Mouse (Mus musculus) CD4-positive, CD25-positive, alpha-beta regulatory T cell, adult 2 months (primary cell): Measurements from ENCODE around the gene Dgcr2.
A peak's percentile ranks its signal among the peaks of the same experiment; 100 is the strongest.

Experiments
- DNase-seq: peaks from one replicate; pipeline ENCODE4 v3.0.0-alpha.2; 2012; ENCODE audit warnings: low read depth, low spot score

Gene Dgcr2

DNA sequence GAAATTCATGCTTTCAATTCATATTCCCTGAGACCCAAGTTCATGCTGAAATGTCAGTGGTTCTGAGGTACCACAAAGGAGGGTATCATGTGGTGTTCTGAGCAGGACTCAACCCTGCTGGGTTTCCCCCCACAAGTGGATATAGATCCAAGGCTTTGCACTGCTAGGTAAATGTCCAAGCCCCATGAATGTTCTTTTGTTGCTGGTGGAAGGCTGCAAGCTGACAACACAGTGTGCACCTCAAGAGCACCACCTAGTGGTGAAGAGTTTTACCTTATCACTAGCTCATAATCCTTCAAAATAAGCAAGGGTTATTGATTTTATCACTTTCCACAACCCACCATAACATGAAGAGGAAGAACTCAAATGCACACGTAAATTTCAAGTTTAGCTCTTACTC, 49.4 kb downstream of the Dgcr2 start:
- DNase-seq, result peak; percentile 73

DNA sequence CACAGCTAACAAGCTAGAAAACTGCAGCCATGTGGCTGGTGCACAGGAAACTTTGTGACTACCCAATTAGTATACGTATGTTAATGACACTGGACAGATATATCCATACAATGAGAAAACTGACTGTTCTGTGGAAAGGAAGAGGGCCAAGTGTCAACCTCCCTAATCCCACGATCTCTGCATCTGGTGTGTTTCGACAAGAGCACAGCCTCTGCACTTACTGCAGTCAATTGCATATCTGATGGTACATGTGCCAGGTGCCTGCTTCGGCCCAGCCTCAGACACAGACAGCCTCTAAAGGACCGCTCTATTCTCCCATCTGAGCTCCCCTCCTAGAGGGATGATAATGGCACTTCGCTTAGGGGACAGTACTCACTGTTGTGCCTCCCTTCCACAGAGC, 49.9 kb downstream of the Dgcr2 start:
- DNase-seq, result no peak

DNA sequence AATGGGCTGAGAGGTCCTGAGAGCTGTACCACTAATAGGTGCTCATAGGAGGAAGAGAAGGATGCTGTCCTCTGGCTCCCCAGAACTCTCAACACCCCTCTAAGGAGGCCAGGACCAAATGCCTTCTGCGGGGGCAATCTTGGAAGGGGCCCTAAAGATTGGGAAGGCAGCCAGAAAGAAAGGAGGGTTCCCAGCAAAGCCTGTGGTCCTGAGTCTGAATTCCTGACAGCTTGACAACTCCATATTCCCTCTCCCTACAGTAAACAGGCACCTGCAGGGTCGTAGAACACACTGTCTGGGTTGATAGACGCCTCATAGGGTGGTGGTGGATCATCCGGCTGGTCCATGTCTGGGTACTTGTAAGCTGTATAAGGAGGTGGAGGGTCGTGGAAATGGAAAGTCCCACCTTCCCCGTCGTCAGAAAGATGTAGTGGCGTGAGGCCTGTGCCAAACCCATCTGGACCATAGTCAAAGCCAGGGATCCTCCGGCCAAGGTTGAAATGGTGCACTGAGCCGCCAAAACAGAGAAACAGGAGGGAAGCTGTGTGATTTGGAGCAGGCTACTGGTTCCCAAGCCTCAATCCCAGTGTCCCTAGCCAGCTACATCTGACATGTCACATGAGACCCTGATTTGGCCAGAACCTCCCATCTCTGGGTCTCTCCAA, 54.5 kb downstream of the Dgcr2 start:
- DNase-seq, result no peak

DNA sequence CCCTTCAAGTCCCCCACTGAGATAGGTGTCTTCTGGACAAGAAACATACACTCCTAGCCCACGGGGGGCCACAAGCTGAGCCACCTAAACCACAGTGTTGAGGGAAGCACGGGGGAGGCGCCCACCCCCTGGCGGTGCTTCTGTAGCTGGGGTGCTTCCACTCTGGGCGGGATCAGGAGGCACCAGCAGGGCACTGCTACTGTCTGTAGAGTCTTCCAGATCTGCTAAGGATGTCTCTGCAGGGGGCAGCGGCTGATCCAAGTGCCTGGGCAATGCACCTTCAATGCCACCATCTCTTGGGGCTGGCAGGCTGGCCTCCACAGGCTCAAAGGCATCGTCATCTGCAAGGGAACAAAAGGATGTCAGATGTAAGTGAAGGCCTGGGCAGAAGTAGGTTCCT, 55.9 kb downstream of the Dgcr2 start:
- no peak for DNase-seq

DNA sequence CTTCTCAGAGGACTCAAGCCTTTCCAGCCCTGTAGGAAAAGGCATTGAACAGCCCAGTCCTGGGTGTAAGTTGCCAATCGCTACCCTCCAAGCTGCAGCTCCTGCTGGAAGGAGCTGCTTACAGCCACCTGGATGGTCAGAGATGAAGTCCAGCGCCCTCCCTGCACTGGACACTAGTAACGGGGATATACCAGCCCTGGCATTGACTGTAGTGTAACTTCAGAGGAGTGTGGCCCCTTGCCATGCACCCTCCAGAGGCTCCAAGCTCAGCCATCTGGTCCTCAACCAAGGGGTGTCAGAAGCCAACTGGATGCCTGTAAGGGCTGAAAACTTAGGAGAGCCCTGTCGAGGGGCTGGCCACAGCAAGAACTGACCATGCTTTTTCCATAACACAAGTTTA, 58.4 kb downstream of the Dgcr2 start:
- DNase-seq, result no peak

DNA sequence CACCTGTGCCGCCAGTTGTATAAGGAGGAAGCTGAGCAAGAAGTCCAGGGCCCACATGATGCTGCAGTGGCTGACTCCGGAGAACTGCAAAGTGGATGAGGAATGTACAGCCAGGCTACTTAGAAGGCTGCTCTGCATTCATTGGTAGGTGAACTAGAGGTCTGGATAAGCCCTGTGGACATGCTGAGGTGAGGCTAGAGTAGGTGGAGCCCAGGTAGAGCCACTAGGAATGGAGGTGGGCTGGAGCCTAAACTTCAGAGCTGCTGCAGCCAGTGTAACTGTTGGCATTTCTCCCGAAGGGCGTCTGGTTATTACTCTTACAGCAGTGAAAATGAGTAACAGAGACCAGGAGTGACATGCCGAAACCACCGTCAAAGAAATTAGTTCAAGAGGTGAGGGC, 60.3 kb downstream of the Dgcr2 start, which contains the start of gene Car15:
Gene Car15, minus strand, starts transcription at position 314 of the 400 bp plus-strand sequence.
- no peak for DNase-seq

DNA sequence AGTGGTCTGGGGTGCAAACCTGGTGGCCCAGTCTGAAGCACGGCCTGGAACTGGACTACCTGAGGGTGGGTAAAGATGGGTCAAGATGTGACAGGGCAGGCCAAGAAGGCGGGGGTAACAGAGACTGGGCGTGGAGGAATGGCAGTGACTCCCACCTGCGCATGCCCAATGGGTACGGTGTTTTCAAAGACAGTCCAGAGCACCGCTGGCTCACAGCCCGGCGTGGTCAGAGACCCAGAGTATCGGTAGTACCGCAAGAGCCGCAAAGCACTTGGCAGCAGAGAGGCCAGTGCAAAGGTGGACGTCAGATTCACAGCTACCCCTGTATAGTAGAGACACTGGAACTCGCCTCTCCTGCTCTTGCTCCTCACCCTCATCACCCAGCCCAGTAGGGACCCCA, 62.9 kb downstream of the Dgcr2 start:
- no peak for DNase-seq

DNA sequence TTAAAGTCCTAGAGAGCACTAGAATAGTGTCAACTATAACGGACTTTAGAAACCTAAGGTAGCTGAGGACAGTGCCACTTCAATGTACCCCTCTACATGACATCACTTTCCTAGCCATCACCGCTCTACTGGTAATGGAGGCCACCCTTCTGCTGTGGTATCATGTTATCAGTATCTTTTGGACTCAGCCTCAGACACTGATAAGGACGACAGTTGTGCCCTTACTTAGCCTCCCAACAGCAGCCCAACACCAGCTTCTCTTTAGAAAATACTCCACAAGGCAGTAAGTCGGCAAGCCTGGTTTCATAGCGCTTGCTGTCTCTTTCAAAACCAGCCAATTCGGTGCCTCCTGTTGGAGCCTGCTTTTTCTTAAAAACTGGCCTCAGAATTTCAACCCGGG, 63.8 kb downstream of the Dgcr2 start:
- no peak for DNase-seq

DNA sequence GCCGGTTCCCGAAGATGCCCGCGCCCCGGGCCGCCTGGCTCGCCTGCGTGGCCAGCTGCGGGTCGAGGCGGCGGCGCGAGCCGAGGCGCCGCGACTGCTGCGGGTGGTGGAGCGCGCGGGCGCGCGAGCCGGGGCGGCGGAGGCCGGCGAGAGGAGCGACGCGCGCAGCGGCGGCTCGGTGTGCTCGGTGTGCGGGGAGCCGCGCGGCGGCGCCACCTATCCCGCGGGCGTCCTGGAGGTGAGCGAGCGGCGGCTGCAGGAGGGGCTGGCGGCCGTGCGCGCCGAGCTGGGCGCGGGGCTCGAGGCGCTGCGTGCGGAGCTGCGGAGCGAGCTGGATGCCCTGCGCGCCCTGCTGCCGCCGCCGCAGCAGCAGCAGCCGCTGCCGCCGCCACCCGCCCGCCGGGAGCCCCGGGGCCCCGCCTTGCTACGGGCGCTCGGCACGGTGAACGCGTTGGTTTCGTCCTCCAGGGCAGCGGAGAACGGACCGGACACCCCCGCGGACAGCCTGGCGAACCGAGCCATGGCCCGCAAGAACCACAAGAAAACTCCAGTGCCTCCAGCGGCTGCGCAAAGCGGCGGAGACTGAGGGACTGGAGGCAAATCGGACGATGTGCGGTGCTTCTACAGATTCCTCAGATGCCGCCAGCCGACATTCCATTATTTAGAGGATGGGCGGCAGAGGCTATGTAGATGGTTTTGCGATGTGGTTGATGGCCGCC, 64.5 kb downstream of the Dgcr2 start:
- DNase-seq, result no peak

DNA sequence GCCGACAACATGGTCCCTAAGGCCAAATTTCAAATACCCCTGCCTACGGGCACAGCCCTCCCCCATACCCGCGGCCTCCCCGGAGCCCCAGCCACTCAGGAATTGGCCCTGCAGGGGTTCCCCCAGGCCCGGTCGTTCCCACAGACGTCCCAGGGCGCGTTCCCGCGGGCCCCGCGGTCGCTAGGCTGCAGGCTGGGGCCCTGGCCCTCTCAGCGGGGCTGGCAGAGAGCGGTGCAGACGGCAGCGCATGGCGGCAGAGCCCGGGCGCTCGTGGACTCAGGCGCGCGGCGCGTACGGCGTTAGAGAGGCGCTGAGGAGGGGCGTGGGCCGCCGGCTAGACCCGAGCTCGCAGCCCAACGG, 65.1 kb downstream of the Dgcr2 start:
- no peak for DNase-seq

DNA sequence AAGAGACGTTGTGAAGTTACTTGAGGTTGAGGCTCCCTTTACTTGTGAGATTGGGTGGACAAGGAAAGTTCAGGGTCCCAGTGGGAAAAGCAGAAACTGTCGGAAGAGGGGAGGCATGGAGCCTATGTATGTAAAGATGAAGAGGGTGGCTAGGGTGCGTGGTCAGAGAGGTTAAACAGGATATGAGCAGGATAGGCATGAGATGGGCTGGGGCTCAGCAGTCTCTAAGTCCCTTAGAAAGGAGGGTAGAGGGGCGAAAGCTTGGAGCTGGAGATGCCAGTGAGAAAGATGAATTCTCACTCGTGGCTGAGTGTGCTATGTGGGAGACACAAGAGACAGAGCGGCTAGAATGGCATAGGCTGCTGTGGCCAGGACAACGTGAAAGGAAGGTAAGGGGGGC, 65.5 kb downstream of the Dgcr2 start, which contains the start of gene B830017H08Rik:
Gene B830017H08Rik, plus strand, starts transcription at position 301 of the 400 bp plus-strand sequence.
- DNase-seq, result no peak

DNA sequence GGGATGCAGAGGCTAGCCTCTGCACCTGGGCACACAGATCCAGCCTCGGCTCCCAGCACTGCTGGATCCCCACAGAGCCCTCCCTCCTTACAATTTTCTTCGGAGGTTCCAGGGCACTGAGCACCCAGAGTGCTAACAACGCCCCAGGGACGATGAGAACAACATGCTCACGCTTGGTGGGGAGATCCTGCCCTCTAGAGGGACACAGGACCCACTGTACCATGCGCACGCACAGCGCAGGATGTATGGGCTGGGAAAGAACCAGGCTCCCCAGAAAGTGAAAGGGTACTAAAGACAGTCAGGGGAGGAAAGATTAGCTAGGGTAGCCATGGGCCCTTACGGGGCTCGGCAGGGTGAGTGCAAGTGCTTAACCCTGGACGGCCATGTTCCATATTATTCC, 66.6 kb downstream of the Dgcr2 start:
- DNase-seq, result no peak

DNA sequence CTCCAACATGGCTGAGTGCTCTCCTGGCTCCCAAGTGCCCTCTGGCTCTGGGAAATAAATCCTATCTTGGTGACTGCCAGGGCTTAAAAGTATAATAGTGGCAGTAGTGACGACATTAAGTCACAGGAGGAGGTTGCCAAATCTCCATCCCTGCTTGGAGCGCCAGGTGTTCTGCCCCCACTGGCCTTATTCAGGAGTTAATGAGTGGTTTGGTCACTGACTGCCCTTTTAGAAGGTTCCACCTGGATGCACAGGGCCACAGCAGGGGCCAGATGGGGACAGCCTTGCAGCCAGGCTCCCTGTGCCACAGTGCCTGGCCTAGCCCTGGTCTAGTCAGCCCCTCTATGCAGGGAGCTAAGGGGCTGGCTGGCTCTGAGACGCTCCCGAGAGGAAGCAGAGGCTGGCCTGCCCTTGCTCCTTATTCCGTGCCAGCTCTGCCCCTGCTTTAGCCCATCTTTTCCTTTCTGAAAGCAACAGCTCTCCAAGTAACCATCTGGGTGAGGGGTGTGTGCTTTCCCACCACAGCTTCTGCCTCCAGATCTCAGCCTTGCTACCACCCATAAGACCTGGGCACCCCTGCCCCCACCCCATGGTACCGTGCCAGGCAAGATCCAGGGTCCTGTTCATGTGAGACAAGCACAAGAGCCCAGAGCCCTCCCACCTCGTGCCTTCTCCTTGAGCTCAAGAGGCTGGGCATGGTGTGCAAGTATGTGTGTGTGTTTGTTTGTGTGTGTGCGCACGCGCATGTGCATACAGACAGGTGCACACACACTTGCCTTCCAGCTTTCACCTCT, 67.8 kb downstream of the Dgcr2 start:
- DNase-seq, result no peak

DNA sequence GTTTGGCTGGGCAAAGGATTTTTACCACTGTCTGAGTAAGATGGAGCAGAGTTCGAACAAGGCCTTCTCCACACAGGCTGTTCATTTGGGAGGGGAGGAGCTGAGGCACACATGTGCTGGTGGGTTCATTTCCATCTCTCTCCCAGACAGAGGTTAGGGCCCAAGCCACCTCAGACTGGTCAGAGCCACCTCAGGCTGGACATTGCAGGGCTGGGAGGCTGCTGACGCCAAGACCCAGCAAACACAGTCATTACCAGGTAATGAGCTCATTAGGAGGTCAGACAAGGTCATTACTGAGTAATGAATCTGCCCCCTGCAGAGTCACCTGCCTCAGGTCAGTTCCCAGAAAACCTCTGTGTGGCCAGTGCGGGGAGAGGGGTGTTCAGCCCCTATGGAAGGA, 69.5 kb downstream of the Dgcr2 start:
- no peak for DNase-seq

DNA sequence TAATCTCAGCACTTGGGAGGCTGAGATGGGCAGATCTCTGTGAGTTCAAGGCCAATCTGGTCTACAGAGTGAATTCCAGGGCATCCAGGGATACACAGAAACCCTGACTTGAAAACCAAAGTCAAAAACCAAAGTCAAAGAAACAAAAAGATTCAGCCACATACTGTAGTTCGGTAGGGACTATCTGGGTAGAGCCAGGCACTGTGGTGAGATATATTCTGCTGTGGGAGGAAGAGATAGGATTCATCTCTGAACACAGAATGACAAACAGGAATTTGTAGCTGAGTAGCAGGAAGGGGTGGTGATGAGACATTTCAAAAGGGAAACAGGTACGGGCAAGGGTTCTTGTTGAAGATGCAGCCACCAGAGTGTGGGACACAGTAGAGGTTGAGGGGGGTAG, 70.1 kb downstream of the Dgcr2 start:
- DNase-seq, result no peak

DNA sequence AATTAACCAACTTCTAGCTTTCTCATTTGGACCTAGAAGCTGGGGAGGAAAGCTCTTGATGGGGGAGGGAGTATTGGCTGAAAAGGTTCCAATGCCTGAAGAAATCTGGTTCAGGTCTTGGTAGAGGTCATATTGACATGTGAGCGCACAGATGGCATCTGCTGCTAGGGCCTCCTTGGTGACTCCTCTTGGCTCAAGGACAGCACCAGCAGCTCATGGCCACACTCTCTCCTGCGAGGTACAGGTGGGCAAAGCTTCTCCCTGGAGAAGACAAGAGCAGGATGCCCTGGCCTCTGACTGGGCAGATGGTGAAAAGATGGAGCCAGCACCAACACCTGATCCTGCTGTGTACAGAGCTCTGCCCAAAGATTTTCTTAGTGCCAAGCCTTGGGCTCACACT, 71.9 kb downstream of the Dgcr2 start:
- DNase-seq, result no peak

DNA sequence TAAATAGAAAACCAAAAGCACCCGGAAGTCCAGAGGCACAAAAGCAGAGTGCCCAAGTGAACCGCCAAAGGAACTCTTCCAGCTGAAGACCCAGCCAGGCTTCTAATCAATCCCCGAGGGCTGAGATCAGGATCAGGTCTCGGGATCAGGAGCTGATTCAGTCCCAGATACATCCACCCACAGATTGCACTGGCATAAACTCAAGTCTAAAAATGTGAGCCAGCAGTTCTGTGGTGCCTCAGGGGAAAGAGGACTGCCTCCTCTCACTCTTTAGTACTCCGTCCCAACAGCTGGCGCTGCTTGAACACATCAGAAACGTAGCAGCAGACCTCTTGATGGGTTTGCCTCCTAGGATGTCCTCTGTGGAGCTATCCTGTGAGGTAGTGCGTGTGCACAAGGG, 81.8 kb downstream of the Dgcr2 start:
- no peak for DNase-seq

DNA sequence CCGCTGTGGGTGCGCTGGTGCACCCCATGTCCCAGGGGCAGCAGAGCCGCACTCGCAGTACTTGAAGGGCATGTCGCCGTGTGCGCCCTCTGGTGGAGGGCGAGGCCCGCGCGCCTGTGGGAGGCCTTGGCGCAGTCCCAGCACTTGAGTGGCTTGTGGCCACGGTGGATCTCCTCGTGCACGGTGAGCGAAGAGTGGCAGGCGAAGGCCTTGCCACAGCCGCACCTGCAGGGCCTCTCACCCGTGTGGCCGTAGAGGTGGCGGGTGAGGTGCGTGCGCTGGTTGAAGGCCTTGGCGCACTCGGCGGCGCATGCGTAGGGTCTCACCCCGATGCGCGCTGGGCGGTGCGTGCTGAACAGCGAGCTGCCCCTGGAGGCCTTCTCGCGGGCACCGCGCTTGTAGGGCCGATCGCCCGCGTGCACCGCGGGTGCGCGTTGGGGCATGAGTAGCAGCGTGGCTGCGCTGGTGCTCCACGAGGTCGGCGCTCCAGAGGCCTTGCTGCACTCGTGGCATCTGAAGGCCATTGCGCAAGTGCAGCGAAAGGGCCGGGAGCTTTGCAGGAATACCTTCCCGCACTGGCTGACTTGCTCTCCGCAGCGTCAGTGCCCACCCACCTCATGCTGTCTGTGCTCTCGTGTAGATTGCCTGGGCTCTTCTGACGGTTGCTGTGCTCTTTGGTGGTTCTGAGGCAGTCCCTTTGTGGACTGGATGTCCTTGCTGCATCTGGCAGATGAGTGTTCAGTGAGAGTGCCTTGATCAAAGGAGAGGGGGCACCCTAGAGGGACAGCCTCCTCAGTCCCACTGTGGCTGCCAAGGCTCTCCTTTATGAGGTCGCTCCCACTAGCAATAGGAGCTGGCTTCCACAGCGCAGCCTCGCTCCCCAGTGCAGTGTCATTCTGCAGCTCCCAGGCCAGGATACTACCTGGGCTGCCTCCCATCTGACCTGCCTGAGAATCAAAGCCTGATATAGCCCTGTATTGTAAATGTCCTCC, 82.7 kb downstream of the Dgcr2 start:
- peak; percentile 93 for DNase-seq

DNA sequence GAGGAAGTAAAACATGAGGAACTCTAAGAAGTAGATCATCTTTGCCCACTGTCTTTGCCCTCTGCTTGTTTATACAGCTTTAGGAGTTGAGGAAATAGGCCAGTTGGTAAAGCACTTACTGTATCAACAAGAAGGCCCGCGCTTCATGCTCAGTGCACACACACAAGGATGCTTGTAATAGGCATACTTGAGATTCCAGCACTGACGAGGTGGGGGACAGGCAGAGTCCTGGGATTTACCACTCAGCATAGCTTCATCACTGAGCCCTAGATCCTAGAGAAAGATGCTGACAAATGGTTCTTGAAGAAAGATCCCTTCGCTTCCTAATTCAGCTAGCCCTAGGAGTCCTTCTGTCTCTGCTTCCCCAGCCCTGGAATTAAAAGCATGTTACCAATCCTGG, 85.2 kb downstream of the Dgcr2 start:
- no peak for DNase-seq

DNA sequence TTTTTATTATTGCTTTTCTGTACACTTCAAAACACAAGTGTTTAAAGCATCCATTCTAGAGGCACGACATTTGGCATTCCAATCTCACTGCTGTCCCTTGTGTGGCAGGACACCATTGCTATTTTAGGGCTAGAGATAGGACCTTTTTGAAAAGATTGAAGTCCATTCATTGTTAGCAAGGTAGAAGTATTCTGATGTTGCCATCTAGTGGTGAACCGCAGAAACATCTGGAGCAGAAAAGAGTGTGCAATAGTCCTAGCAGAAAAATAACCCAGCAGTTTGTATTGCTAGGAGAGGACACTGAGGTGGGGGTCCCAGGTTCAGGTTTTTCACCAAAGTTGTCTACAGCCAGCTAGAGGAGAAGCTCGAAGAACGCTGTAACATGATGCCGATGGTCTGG, 86.2 kb downstream of the Dgcr2 start:
- DNase-seq, result peak; percentile 67

DNA sequence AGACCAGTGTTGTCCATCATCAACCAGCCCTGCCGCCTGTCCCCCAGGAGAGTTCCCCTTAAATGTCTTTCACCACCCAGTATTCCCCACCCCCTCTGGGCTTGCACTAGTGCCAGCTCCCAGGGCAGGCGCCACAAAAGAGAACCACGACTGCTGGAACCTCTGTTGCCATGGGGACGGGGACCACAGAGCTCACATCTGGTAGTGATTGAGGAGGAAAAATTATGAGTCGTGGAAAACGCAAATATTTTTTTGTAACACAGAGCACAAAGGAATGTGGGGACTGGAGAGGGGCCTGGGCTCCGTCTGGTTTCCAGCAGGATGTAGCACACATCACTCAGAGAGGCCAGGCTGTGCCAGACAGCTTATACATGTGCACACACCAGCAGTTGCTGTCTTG, 88.7 kb downstream of the Dgcr2 start:
- DNase-seq, result no peak
